Mouse (Mus musculus) midbrain, postnatal 0 days (tissue): ENCODE results near the gene Nupr1. TPM values are rescaled to one million over a fixed set of nuclear protein-coding genes. Genes with fewer than 3 reads are reported as not detected.

ENCODE experiments used
- ATAC-seq: fragments of 200-750 bp; cut with Nextera tagmentation; 2 replicates; pipeline ENCODE4 v1.8.0; 2017; ENCODE audit warnings: moderate number of reproducible peaks, mild to moderate bottlenecking, moderate TSS enrichment, moderate library complexity; ENCODE audit not compliant: low FRiP score
- DNase-seq: peaks from one replicate; pipeline ENCODE4 v3.0.0-alpha.2; 2015; ENCODE audit warnings: low spot score
- H3K27ac ChIP-seq: fragments of 300-500 bp; sonication (generic); 2 replicates; pipeline ENCODE4 v1.5.1; 2014; ENCODE audit warnings: low read depth, mild to moderate bottlenecking, low read length, mixed read lengths
- H3K27me3 ChIP-seq: fragments of 300-500 bp; sonication (generic); 2 replicates; pipeline ENCODE4 v1.6.1; 2014; ENCODE audit warnings: low read length, control low read depth, mixed read lengths; ENCODE audit not compliant: insufficient read depth
- H3K36me3 ChIP-seq: fragments of 300-500 bp; sonication (generic); 2 replicates; pipeline ENCODE4 v1.6.1; 2014; ENCODE audit warnings: low read length, control low read depth, mixed read lengths; ENCODE audit not compliant: insufficient read depth
- H3K4me1 ChIP-seq: fragments of 300-500 bp; sonication (generic); 2 replicates; pipeline ENCODE4 v1.6.1; 2014; ENCODE audit warnings: mild to moderate bottlenecking, control low read depth, antibody characterized with exemption, low read length, mixed read lengths; ENCODE audit not compliant: insufficient read depth
- H3K4me2 ChIP-seq: fragments of 300-500 bp; sonication (generic); 2 replicates; pipeline ENCODE4 v1.6.1; 2014; ENCODE audit warnings: low read depth, mild to moderate bottlenecking, low read length, mixed read lengths; ENCODE audit not compliant: poor library complexity, severe bottlenecking
- H3K4me3 ChIP-seq: fragments of 300-500 bp; sonication (generic); 2 replicates; pipeline ENCODE4 v1.5.1; 2014; ENCODE audit warnings: low read depth, mild to moderate bottlenecking, low read length, moderate library complexity
- H3K9ac ChIP-seq: fragments of 300-500 bp; sonication (generic); replicated peaks from 2 replicates; pipeline ENCODE4 v1.6.1; 2014; ENCODE audit warnings: mild to moderate bottlenecking, low read length, moderate library complexity, mixed read lengths; ENCODE audit not compliant: poor library complexity, severe bottlenecking
- H3K9me3 ChIP-seq: fragments of 300-500 bp; sonication (generic); 2 replicates; pipeline ENCODE4 v1.6.1; 2016; ENCODE audit warnings: low read length, control low read depth
- CTCF ChIP-seq: IDR thresholded peaks from 2 replicates; pipeline ENCODE4 v1.5.1; 2016; ENCODE audit warnings: antibody characterized with exemption, mild to moderate bottlenecking
- WGBS: fragments of 180-500 bp; shearing (Covaris S2); extraction: QIAGEN DNeasy Blood & Tissue Kit; methylation state at CpG from one replicate; pipeline ENCODE4 v1.1.7; 2014; 5-methylcytosine and 5-hydroxymethylcytosine counted together
- polyA plus RNA-seq: library from polyadenylated mRNA; unstranded; fragments of >200 nt; fragmentation: Nextera tagmentation; extraction: Ambion mirVana; gene quantifications from 2 replicates; pipeline ENCODE4 v1.2.1, GENCODE M21; 2015
- total RNA-seq: library from RNA; depleted of rRNA; stranded (reverse); fragments of >200 nt; gene quantifications from 2 replicates; pipeline ENCODE4 v1.2.3, GENCODE M21; 2014

The Nupr1 gene
- total and polyA plus RNA-seq, 2 experiments from 2014 or later, result 5.7 to 16.9 TPM

DNA sequence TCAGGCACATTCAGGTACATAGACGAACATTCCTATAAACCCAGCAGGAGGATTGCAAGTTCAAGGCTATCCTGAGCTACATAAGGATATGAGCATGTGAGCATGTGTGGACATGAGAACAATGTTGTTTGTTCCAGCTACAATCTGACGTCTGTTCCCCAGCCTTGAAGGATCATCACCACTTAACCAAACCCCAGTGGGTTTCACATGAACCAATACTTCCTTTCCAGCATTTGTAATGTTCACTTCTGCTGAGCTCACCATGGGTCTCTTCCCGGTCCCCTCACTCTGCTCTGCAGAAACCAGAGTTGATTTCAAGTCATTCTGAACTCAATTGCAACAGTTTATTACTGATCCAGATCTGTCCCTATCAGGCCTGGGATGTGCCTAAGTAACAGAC is 28.0 kb downstream of the Nupr1 start:
- Histone ChIP-seq H3K36me3 (no peaks in the 10 kb centered on the region), H3K4me2 (no peak overlapping the region), H3K9me3 (no peaks in the 10 kb centered on the region), H3K27me3 (no peaks in the 10 kb centered on the region), H3K9ac (no peak overlapping the region), H3K4me1 (no peaks in the 10 kb centered on the region), H3K4me3 (no peak overlapping the region), H3K27ac (no peak overlapping the region)
- TF ChIP-seq CTCF, result no peak
- no peak for DNase-seq
- ATAC-seq, result no peak
- 85% methylated on average over 3 of the region's 3 CpGs for WGBS

DNA sequence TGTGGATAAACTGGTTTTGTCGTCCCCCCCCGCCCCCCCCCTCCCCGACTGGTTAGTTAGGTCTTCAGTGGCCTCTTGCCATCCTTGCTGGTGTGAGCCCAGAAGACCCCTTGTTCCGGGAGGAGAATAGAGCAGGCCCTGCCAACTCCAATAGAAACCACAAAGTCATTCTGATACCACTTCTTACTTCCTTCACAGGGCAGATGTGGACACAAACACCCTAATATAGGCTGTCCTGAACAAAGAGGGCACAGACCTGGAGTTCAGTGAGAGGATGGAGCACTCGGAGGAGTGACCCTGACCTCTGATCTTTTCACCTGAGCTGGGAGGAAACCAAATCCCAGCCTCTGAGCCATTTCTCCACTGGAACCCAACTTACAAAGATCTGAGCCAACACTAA is 28.8 kb downstream of the Nupr1 start:
- Histone ChIP-seq H3K4me1 (no peaks in the 10 kb centered on the region), H3K9me3 (no peaks in the 10 kb centered on the region), H3K27ac (no peak overlapping the region), H3K9ac (no peak overlapping the region), H3K36me3 (no peaks in the 10 kb centered on the region), H3K4me3 (no peak overlapping the region), H3K27me3 (no peaks in the 10 kb centered on the region), H3K4me2 (no peak overlapping the region)
- no peak for ATAC-seq
- no peak for DNase-seq
- WGBS, result 36% methylated on average over 5 of the region's 5 CpGs
- TF ChIP-seq CTCF, result no peak

DNA sequence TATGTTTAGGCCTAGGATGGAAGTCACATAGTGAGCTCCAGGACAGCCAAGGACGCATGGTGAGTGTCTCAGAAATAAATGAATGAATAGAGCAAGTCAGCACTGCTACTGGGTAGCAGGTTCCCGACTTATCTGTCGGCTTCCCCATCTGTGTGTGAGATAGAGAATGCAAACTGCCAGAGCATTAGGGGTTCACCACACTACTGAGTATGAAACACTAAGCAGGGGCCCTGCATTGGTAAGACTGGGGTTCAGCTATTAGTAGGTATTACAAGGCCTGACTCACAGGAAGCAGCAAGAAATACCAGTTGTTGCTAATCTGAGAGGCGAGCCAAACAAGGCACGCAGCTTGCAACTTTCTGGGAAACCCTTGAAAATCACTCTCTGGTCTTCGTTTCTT is 31.7 kb downstream of the Nupr1 start:
- no peaks in the 10 kb centered on the region for H3K36me3 ChIP-seq
- no peaks in the 10 kb centered on the region for H3K9me3 ChIP-seq
- no peaks in the 10 kb centered on the region for H3K4me1 ChIP-seq
- no peak overlapping the region for H3K27ac ChIP-seq
- DNase-seq (no peak), ATAC-seq (no peak)
- WGBS, result 84% methylated on average over 6 of the region's 6 CpGs
- no peak overlapping the region for H3K9ac ChIP-seq
- no peak for TF ChIP-seq CTCF
- no peak overlapping the region for H3K4me2 ChIP-seq
- H3K27me3 ChIP-seq, result no peaks in the 10 kb centered on the region
- no peak overlapping the region for H3K4me3 ChIP-seq

DNA sequence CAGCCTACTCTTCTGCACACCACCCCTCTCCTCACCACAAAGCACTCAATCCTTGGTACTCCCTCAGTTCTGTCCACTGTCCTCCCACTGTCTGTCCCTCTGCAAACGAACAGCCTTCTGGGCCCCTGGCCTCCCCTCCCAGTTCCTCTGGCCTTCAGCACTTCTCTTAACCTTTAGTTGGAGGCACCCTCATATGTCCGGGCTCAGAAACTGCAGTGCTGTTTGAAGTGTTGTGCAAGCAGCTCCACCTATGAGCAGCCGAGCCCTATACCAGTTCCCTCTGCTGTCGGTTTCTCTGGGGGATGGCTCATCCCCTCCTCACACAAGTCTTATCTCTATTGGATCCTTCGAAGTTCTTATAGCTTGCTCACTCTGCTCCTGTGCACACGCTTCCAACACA is 34.2 kb downstream of the Nupr1 start:
- DNase-seq, result no peak

DNA sequence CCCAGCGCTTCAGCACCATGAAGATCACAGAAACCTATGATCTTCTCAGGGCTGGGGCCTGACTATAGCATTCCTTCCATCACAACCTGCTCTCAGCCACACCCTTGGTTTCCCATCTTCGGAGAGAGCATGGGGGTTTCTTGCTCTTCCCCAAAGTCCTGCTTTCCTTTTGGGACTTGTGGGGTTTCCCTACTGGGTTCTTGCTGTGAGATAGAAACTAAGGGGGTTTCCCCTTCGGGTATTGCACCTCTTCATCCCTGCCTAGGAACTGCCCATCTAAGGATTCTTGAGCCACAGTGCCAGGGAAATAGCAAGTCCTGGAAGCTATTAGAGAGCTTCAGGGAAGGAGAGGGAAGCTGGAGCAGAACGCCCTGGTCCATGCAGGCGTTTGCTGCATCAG is 34.8 kb downstream of the Nupr1 start:
- H3K27me3 ChIP-seq, result no peaks in the 10 kb centered on the region
- no peak overlapping the region for H3K4me2 ChIP-seq
- H3K9me3 ChIP-seq, result no peaks in the 10 kb centered on the region
- H3K36me3 ChIP-seq, result no peaks in the 10 kb centered on the region
- no peak overlapping the region for H3K4me3 ChIP-seq
- 86% methylated on average over 5 of the region's 5 CpGs for WGBS
- H3K27ac ChIP-seq, result no peak overlapping the region
- no peaks in the 10 kb centered on the region for H3K4me1 ChIP-seq
- no peak for TF ChIP-seq CTCF
- ATAC-seq, result no peak
- no peak overlapping the region for H3K9ac ChIP-seq
- DNase-seq, result no peak

More for the DNA sequence above, 34.2 kb downstream of the Nupr1 start:
- ATAC-seq, result no peak
- TF ChIP-seq CTCF, result no peak
- Histone ChIP-seq H3K4me3 (no peak overlapping the region), H3K27ac (no peak overlapping the region), H3K4me1 (no peaks in the 10 kb centered on the region), H3K9ac (no peak overlapping the region), H3K9me3 (no peaks in the 10 kb centered on the region), H3K36me3 (no peaks in the 10 kb centered on the region), H3K27me3 (no peaks in the 10 kb centered on the region), H3K4me2 (no peak overlapping the region)
- WGBS, result 69% methylated on average over 6 of the region's 6 CpGs

DNA sequence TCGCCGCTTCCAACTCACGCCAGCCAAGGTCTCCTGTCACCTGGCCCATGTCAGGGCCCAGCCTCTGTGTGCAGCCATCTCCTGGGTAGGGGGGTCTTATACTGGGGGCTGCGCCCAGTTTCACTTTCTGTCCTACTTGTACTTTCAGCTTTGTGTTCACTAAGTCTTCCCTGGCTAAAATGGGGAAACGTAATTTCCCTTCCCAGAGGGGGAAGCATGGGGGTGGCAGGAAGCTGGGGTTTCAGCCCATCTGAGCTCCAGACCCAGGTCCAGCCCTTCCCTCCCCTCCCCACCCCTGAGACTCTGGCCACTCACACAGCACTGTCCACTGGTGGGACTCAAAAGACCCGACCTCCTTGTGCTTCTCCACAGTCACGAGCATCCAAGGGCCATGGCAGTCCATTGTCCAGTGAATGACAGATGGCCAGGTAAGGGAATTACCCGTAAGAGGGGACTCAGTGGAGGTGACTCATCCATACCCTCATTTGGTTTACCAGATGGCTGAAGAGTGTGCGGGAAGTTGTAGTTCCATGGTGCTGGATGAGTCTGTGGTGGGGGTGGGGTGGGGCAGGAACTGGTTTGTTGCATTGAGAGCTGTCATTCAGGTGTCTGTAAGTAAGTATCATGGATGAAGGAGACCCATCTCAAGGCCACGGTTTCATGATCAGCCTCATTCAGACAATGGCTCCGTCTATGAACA is 35.6 kb downstream of the Nupr1 start, which contains the start of gene Il27:
TSS of gene Il27 (minus strand) at position 80 of the 700 bp plus-strand sequence.
- WGBS, result 77% methylated on average over 11 of the region's 11 CpGs
- H3K36me3 ChIP-seq, result no peaks in the 10 kb centered on the region

More for the DNA sequence above, 35.6 kb downstream of the Nupr1 start, which contains the start of gene Il27:
- ATAC-seq (no peak), DNase-seq (no peak)
- no peak within 1 kb of the TSS for H3K27ac ChIP-seq
- no peak for TF ChIP-seq CTCF
- no peak within 1 kb of the TSS for H3K4me3 ChIP-seq
- H3K27me3 ChIP-seq, result no peaks in the 10 kb centered on the region
- H3K9ac ChIP-seq, result no peak within 1 kb of the TSS
- H3K4me1 ChIP-seq, result no peaks in the 10 kb centered on the region
- no peak within 1 kb of the TSS for H3K4me2 ChIP-seq
- H3K9me3 ChIP-seq, result no peaks in the 10 kb centered on the region
